Mouse (Mus musculus) hindbrain, embryonic 11.5 days (tissue): ENCODE measurements at regions not wholly inside any gene's neighbourhood (a gene's known extent, or its start where the extent isn't known, plus 50 kb on each side); places are given as distances from the start of the nearest gene placed in this dataset.

Experiments
- ATAC-seq: fragments of 200-750 bp; cut with Nextera tagmentation; 2 replicates; pipeline ENCODE4 v1.8.0; 2017; ENCODE audit warnings: mild to moderate bottlenecking, moderate TSS enrichment, moderate library complexity; ENCODE audit not compliant: low FRiP score
- DNase-seq: peaks from one replicate; pipeline ENCODE4 v3.0.0-alpha.2; 2015; ENCODE audit warnings: low spot score
- H3K27ac ChIP-seq: fragments of 300-500 bp; sonication (generic); 2 replicates; pipeline ENCODE4 v1.5.1; 2014; ENCODE audit warnings: mild to moderate bottlenecking, low read depth, low read length
- H3K27me3 ChIP-seq: fragments of 300-500 bp; sonication (generic); 2 replicates; pipeline ENCODE4 v1.6.1; 2014; ENCODE audit warnings: mild to moderate bottlenecking, low read length, moderate library complexity, mixed read lengths; ENCODE audit not compliant: control insufficient read depth, insufficient read depth
- H3K36me3 ChIP-seq: fragments of 300-500 bp; sonication (generic); 2 replicates; pipeline ENCODE4 v1.6.1; 2014; ENCODE audit warnings: mild to moderate bottlenecking, low read length, moderate library complexity, mixed read lengths; ENCODE audit not compliant: control insufficient read depth, insufficient read depth
- H3K4me1 ChIP-seq: fragments of 300-500 bp; sonication (generic); replicated peaks from 2 replicates; pipeline ENCODE4 v1.6.1; 2014; ENCODE audit warnings: low read length, mixed read lengths; ENCODE audit not compliant: control insufficient read depth, insufficient read depth
- H3K4me2 ChIP-seq: fragments of 300-500 bp; sonication (generic); replicated peaks from 2 replicates; pipeline ENCODE4 v1.6.1; 2014; ENCODE audit warnings: mild to moderate bottlenecking, low read depth, low read length
- H3K4me3 ChIP-seq: fragments of 300-500 bp; sonication (generic); 2 replicates; pipeline ENCODE4 v1.5.1; 2014; ENCODE audit warnings: low read depth, low read length
- H3K9ac ChIP-seq: fragments of 300-500 bp; sonication (generic); 2 replicates; pipeline ENCODE4 v1.6.1; 2014; ENCODE audit warnings: low read depth, low read length
- H3K9me3 ChIP-seq: fragments of 300-500 bp; sonication (generic); 2 replicates; pipeline ENCODE4 v1.6.1; 2016; ENCODE audit warnings: low read length; ENCODE audit not compliant: control insufficient read depth
- WGBS: fragments of 180-500 bp; shearing (Covaris S2); extraction: QIAGEN DNeasy Blood & Tissue Kit; methylation state at CpG from one replicate; pipeline ENCODE4 v1.1.7; 2014; 5-methylcytosine and 5-hydroxymethylcytosine counted together

GRCm38 (mm10) chr5:28807950-28808349 is 340.9 kb upstream of the Shh start:
- Histone ChIP-seq H3K4me3 (no peak overlapping the region), H3K4me2 (no peak overlapping the region), H3K9ac (no peak overlapping the region), H3K36me3 (no peaks in the 10 kb centered on the region), H3K27ac (no peak overlapping the region), H3K4me1 (no peaks in the 10 kb centered on the region), H3K9me3 (no peaks in the 10 kb centered on the region), H3K27me3 (no peaks in the 10 kb centered on the region)
- 78% methylated on average over 5 of the region's 5 CpGs for WGBS
- ATAC-seq (no peak), DNase-seq (no peak)

GRCm38 (mm10) chr5:28799464-28799863 is 332.4 kb upstream of the Shh start:
- WGBS = 90% methylated on average over 2 of the region's 2 CpGs
- Histone ChIP-seq H3K27ac (no peak overlapping the region), H3K4me2 (no peak overlapping the region), H3K4me1 (no peaks in the 10 kb centered on the region), H3K36me3 (no peaks in the 10 kb centered on the region), H3K4me3 (no peak overlapping the region), H3K9ac (no peak overlapping the region), H3K9me3 (no peaks in the 10 kb centered on the region), H3K27me3 (no peaks in the 10 kb centered on the region)
- DNase-seq = no peak
- ATAC-seq = no peak

- Histone ChIP-seq H3K4me2 (no peak overlapping the region), H3K27me3 (no peaks in the 10 kb centered on the region), H3K4me1 (no peaks in the 10 kb centered on the region), H3K27ac (no peak overlapping the region), H3K4me3 (no peak overlapping the region), H3K9ac (no peak overlapping the region), H3K36me3 (no peaks in the 10 kb centered on the region), H3K9me3 (no peaks in the 10 kb centered on the region)
- WGBS = 90% methylated on average over 1 of the region's 1 CpGs
- DNase-seq (no peak), ATAC-seq (no peak)
Measured at GRCm38 (mm10) chr5:28798361-28798760, 331.3 kb upstream of the Shh start.

GRCm38 (mm10) chr5:28795130-28795758 is 328.2 kb upstream of the Shh start:
- no peaks in the 10 kb centered on the region for H3K4me1 ChIP-seq
- no peak overlapping the region for H3K4me3 ChIP-seq
- no peak overlapping the region for H3K9ac ChIP-seq
- no peak overlapping the region for H3K27ac ChIP-seq
- H3K27me3 ChIP-seq = no peaks in the 10 kb centered on the region
- DNase-seq = no peak
- no peak for ATAC-seq
- H3K4me2 ChIP-seq = no peak overlapping the region
- 97% methylated on average over 6 of the region's 6 CpGs for WGBS
- no peaks in the 10 kb centered on the region for H3K9me3 ChIP-seq
- H3K36me3 ChIP-seq = no peaks in the 10 kb centered on the region

- WGBS = 88% methylated on average over 2 of the region's 2 CpGs
- H3K9ac ChIP-seq = no peak overlapping the region
- no peak overlapping the region for H3K27ac ChIP-seq
- no peaks in the 10 kb centered on the region for H3K27me3 ChIP-seq
- DNase-seq (no peak), ATAC-seq (no peak)
- no peaks in the 10 kb centered on the region for H3K36me3 ChIP-seq
- H3K4me2 ChIP-seq = no peak overlapping the region
- no peaks in the 10 kb centered on the region for H3K4me1 ChIP-seq
- H3K4me3 ChIP-seq = no peak overlapping the region
- no peaks in the 10 kb centered on the region for H3K9me3 ChIP-seq
Measured at GRCm38 (mm10) chr5:28793781-28794180, 326.7 kb upstream of the Shh start.

- ATAC-seq = no peak
Measured at GRCm38 (mm10) chr5:28785347-28786060, 318.4 kb upstream of the Shh start.

GRCm38 (mm10) chr5:28784339-28784966 is 317.4 kb upstream of the Shh start:
- Histone ChIP-seq H3K27ac (no peak overlapping the region), H3K4me3 (no peak overlapping the region), H3K27me3 (no peaks in the 10 kb centered on the region), H3K9ac (no peak overlapping the region), H3K4me1 (no peaks in the 10 kb centered on the region), H3K4me2 (no peak overlapping the region), H3K36me3 (no peaks in the 10 kb centered on the region), H3K9me3 (no peaks in the 10 kb centered on the region)
- DNase-seq = no peak
- no peak for ATAC-seq
- whole genome bisulfite sequencing = 93% methylated on average over 6 of the region's 6 CpGs

More at GRCm38 (mm10) chr5:28785347-28786060, 318.4 kb upstream of the Shh start:
- Histone ChIP-seq H3K27ac (no peak overlapping the region), H3K4me3 (no peak overlapping the region), H3K9me3 (no peaks in the 10 kb centered on the region), H3K9ac (no peak overlapping the region), H3K4me1 (no peaks in the 10 kb centered on the region), H3K36me3 (no peaks in the 10 kb centered on the region), H3K27me3 (no peaks in the 10 kb centered on the region), H3K4me2 (no peak overlapping the region)
- no peak for DNase-seq
- 88% methylated on average over 11 of the region's 11 CpGs for WGBS

GRCm38 (mm10) chr5:28775648-28776359 is 308.7 kb upstream of the Shh start:
- Histone ChIP-seq H3K27ac (no peak overlapping the region), H3K4me1 (no peaks in the 10 kb centered on the region), H3K36me3 (no peaks in the 10 kb centered on the region), H3K4me2 (no peak overlapping the region), H3K27me3 (no peaks in the 10 kb centered on the region), H3K9me3 (no peaks in the 10 kb centered on the region), H3K9ac (no peak overlapping the region), H3K4me3 (no peak overlapping the region)
- ATAC-seq (no peak), DNase-seq (no peak)
- 83% methylated on average over 2 of the region's 2 CpGs for WGBS
